Mouse (Mus musculus): ENCODE results near the gene Ralgapa2. TPM values are rescaled to one million over a fixed set of nuclear protein-coding genes. Genes with fewer than 3 reads are reported as not detected.

The Ralgapa2 gene
- polyA plus RNA-seq, 1 experiment, result 17.8 TPM

DNA sequence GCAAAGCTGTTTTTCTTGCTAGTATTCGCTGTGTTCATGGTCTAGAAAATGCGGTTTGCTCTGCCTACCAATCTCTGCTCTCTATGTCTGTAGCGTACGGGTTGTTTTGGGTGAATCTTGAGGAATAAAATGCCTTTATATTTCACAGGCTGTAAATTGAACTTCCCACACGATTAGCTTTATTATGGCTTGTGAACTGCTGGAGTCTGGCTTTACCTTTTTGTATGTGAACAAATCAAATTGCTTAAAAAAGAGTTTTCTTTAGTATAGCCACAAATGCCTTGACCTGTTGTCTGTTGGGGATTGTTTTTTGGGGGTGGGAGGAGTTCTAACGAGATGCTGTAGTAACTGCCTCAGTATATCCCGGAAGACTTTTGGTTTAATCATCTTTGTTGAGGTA lies 288.0 kb downstream of the Ralgapa2 start:
- 26% methylated on average over 7 of the region's 7 CpGs for WGBS
- Histone ChIP-seq H3K4me1 (replicated peaks; ENCODE audit: control insufficient read depth, insufficient read depth, low read length) (peaks cover 6% of the 10 kb centered on the region), H3K27me3 (ENCODE audit: control insufficient read depth, insufficient read depth, low read length) (peaks cover 32% of the 10 kb centered on the region), H3K27ac (ENCODE audit: control insufficient read depth, insufficient read depth, low read length) (no peak overlapping the region), H3K36me3 (ENCODE audit: control insufficient read depth, insufficient read depth, low read length) (no peaks in the 10 kb centered on the region), H3K4me3 (ENCODE audit: control insufficient read depth, insufficient read depth, low read length) (no peak overlapping the region)
- no peak for TF ChIP-seq POLR2A (IDR thresholded peaks at IDR 0.05; ENCODE audit: control insufficient read depth, extremely low read depth, insufficient read depth, low read length, poor library complexity)
- TF ChIP-seq CTCF (IDR thresholded peaks at IDR 0.05; ENCODE audit: borderline replicate concordance, control insufficient read depth, extremely low read depth, insufficient read depth, low read length, poor library complexity), result no peak
- DNase-seq, result no peak

DNA sequence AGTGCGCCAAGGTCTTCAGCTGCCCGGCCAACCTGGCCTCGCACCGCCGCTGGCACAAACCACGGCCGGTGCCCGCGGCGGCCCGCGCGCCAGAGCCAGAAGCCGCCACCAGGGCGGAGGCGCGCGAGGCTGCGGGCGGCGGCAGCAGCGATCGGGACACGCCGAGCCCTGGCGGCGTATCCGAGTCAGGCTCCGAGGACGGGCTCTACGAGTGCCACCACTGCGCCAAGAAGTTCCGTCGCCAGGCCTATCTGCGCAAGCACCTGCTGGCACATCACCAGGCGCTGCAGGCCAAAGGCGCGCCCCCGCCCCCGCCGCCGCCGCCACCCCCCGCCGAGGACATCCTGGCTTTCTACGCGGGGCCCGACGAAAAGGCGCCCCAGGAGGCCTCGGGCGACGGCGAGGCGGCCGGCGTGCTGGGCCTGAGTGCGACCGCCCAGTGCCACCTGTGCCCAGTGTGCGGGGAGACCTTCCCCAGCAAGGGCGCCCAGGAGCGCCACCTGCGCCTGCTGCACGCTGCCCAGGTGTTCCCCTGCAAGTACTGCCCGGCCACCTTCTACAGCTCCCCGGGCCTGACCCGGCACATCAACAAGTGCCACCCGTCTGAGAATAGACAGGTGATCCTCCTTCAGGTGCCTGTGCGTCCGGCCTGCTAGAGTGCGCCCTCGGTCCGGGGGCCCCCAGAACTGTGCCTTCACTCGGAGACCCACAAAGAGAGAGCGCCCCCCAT lies 288.8 kb downstream of the Ralgapa2 start:
- H3K4me1 ChIP-seq (replicated peaks; ENCODE audit: control insufficient read depth, insufficient read depth, low read length), result peaks cover 6% of the 10 kb centered on the region
- WGBS, result 3% methylated on average over 75 of the region's 75 CpGs
- TF ChIP-seq POLR2A (IDR thresholded peaks at IDR 0.05; ENCODE audit: control insufficient read depth, extremely low read depth, insufficient read depth, low read length, poor library complexity) (no peak), CTCF (IDR thresholded peaks at IDR 0.05; ENCODE audit: borderline replicate concordance, control insufficient read depth, extremely low read depth, insufficient read depth, low read length, poor library complexity) (no peak)
- H3K36me3 ChIP-seq (ENCODE audit: control insufficient read depth, insufficient read depth, low read length), result no peaks in the 10 kb centered on the region
- DNase-seq, result no peak
- H3K27ac ChIP-seq (ENCODE audit: control insufficient read depth, insufficient read depth, low read length), result no peak overlapping the region
- H3K27me3 ChIP-seq (ENCODE audit: control insufficient read depth, insufficient read depth, low read length), result peaks cover 37% of the 10 kb centered on the region
- 0 out of 2 replicates have a peak overlapping the region, but pooled peaks have one; percentile 16 for H3K4me3 ChIP-seq (ENCODE audit: control insufficient read depth, insufficient read depth, low read length)

DNA sequence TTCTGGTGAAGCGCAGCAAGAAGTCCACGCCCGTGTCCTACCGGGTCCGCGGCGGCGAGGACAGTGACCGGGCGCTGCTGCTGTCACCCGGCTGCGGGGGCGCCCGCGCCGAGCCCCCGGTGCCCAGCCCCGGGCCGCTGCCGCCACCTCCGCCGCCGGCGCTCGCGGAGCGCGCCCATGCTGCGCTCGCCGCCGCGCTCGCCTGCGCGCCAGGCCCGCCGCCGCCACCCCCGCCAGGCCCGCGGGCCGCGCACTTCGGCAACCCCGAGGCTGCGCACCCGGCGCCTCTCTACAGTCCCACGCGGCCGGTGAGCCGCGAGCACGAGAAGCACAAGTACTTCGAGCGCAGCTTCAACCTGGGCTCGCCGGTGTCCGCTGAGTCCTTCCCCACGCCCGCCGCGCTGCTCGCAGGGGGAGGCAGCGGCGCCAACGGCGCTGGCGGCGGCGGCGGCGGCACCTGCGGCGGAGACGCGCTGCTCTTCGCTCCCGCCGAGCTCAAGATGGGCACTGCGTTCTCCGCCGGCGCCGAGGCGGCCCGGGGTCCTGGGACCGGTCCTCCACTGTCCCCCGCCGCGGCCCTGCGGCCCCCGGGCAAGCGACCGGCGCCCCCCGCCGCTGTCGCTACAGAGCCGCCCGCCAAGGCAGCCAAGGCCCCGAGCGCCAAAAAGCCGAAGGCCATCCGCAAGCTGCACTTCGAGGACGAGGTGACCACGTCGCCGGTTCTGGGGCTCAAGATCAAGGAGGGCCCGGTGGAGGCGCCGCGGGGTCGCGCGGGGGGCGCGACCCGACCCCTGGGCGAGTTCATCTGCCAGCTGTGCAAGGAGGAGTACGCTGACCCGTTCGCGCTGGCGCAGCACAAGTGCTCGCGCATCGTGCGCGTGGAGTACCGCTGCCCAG lies 289.6 kb downstream of the Ralgapa2 start:
- Histone ChIP-seq H3K36me3 (ENCODE audit: control insufficient read depth, insufficient read depth, low read length) (no peaks in the 10 kb centered on the region), H3K27me3 (ENCODE audit: control insufficient read depth, insufficient read depth, low read length) (peaks cover 42% of the 10 kb centered on the region), H3K4me1 (replicated peaks; ENCODE audit: control insufficient read depth, insufficient read depth, low read length) (peaks cover 6% of the 10 kb centered on the region), H3K27ac (ENCODE audit: control insufficient read depth, insufficient read depth, low read length) (no peak overlapping the region), H3K4me3 (ENCODE audit: control insufficient read depth, insufficient read depth, low read length) (peak overlapping the region; percentile 33)
- TF ChIP-seq CTCF (IDR thresholded peaks at IDR 0.05; ENCODE audit: borderline replicate concordance, control insufficient read depth, extremely low read depth, insufficient read depth, low read length, poor library complexity), result no peak
- DNase-seq, result no peak
- WGBS, result 4% methylated on average over 126 of the region's 133 CpGs

DNA sequence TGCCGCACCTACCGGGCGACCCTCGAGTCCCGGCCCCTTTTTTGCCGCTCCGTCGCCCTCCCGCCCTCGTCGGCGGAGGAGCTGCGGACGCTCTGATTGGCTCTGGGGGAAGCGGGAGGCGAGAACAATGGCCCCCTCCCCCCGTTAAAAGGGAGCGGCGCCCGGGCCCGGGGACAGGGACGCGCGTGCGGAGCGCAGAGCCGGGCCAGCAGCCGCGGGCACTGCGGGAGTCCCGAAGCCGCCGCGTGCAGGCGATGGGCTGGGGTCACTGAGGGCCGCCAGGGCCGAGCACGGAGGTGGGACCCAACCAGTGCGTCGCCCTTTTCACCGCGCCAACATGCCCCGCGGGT lies 290.2 kb downstream of the Ralgapa2 start:
- no peak for DNase-seq
- Histone ChIP-seq H3K4me1 (replicated peaks; ENCODE audit: control insufficient read depth, insufficient read depth, low read length) (peaks cover 6% of the 10 kb centered on the region), H3K27ac (ENCODE audit: control insufficient read depth, insufficient read depth, low read length) (no peak overlapping the region), H3K27me3 (ENCODE audit: control insufficient read depth, insufficient read depth, low read length) (peaks cover 42% of the 10 kb centered on the region), H3K36me3 (ENCODE audit: control insufficient read depth, insufficient read depth, low read length) (no peaks in the 10 kb centered on the region), H3K4me3 (ENCODE audit: control insufficient read depth, insufficient read depth, low read length) (peak overlapping the region; percentile 33)
- WGBS, result 1% methylated on average over 39 of the region's 44 CpGs
- TF ChIP-seq POLR2A (IDR thresholded peaks at IDR 0.05; ENCODE audit: control insufficient read depth, extremely low read depth, insufficient read depth, low read length, poor library complexity), result no peak
- no peak for TF ChIP-seq CTCF (IDR thresholded peaks at IDR 0.05; ENCODE audit: borderline replicate concordance, control insufficient read depth, extremely low read depth, insufficient read depth, low read length, poor library complexity)

DNA sequence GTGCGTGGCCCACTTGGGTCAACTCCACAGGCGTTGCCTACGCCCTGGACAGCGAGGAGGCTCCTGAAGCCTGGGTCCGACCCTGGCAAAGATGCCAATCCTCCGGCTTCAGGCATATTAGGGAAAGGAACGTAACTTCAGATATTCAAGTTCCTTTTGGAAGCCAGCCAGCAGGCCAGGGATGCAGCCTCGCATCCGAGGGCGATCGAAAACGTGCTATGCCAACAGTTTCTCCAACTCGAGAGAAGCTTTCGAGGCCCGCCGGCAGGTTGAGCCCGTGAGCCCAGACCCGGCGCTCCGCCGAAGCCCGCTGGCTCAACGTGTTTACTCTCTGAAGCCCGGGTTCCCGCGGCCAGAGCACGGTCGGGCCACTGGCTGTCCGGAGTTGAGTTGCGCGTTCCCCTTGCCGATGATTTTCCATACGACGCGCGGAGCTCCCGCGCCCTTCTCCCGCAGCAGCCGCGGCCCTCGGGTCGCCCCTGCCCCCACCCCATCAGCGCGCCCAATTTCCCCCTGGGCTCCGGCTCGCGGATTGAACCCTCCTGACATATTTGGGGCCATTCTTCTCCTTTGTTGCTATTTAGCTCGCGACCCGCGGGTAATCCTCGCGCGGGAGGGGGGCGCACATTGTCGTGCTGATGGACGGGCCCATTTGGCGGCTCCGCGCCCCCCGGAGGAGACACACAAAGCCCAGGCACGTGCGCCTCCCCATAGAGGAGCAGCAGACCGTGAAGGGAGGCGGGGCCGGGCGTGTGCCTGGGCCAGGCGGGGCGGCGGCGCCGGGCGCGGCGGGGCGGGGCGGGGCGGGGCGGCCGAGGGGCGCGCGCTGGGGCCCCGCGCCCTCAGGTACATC lies 290.8 kb downstream of the Ralgapa2 start, which contains the start of gene Insm1:
Insm1 (plus strand) TSS at position 846 of the 853 bp plus-strand sequence.
- 2% methylated on average over 69 of the region's 86 CpGs for WGBS
- peaks cover 40% of the 10 kb centered on the region for H3K27me3 ChIP-seq (ENCODE audit: control insufficient read depth, insufficient read depth, low read length)
- no peak for DNase-seq

DNA sequence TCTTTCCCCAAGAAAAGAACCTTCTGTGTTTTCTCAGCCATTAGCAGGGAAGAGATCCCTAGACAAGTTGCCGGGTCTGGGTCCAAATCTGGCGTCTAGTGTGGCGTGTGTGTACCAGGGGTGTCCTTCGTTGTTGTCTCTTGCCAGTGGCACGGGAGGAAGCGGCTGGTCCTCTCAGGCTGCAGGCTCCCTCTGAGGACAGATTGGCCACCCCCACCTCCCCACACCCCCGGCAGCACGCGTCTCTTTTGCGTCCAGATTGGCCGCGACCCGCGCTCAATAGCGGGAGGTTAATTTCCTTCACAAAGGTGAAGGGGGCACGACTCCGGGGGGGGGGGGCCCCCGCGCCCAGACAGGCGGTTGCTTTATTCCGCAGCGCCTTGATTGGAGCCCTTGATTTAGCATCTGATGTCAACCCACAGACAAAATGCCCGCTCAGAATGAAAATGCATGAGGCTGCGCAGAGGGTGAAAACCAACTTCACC lies 291.5 kb downstream of the Ralgapa2 start:
- 7% methylated on average over 24 of the region's 24 CpGs for WGBS
- H3K4me1 ChIP-seq (replicated peaks; ENCODE audit: control insufficient read depth, insufficient read depth, low read length), result peaks cover 6% of the 10 kb centered on the region
- no peak for DNase-seq
- H3K4me3 ChIP-seq (ENCODE audit: control insufficient read depth, insufficient read depth, low read length), result no peak overlapping the region
- TF ChIP-seq POLR2A (IDR thresholded peaks at IDR 0.05; ENCODE audit: control insufficient read depth, extremely low read depth, insufficient read depth, low read length, poor library complexity), result no peak
- TF ChIP-seq CTCF (IDR thresholded peaks at IDR 0.05; ENCODE audit: borderline replicate concordance, control insufficient read depth, extremely low read depth, insufficient read depth, low read length, poor library complexity), result no peak
- no peak overlapping the region for H3K27ac ChIP-seq (ENCODE audit: control insufficient read depth, insufficient read depth, low read length)
- H3K27me3 ChIP-seq (ENCODE audit: control insufficient read depth, insufficient read depth, low read length), result peaks cover 38% of the 10 kb centered on the region
- no peaks in the 10 kb centered on the region for H3K36me3 ChIP-seq (ENCODE audit: control insufficient read depth, insufficient read depth, low read length)

More for the DNA sequence above, 290.8 kb downstream of the Ralgapa2 start, which contains the start of gene Insm1:
- no peak within 1 kb of the TSS for H3K27ac ChIP-seq (ENCODE audit: control insufficient read depth, insufficient read depth, low read length)
- TF ChIP-seq POLR2A (IDR thresholded peaks at IDR 0.05; ENCODE audit: control insufficient read depth, extremely low read depth, insufficient read depth, low read length, poor library complexity), result no peak
- TF ChIP-seq CTCF (IDR thresholded peaks at IDR 0.05; ENCODE audit: borderline replicate concordance, control insufficient read depth, extremely low read depth, insufficient read depth, low read length, poor library complexity), result no peak
- peak within 1 kb of the TSS; percentile 33 for H3K4me3 ChIP-seq (ENCODE audit: control insufficient read depth, insufficient read depth, low read length)
- H3K4me1 ChIP-seq (replicated peaks; ENCODE audit: control insufficient read depth, insufficient read depth, low read length), result peaks cover 6% of the 10 kb centered on the region
- no peaks in the 10 kb centered on the region for H3K36me3 ChIP-seq (ENCODE audit: control insufficient read depth, insufficient read depth, low read length)
